Mouse (Mus musculus) frontal cortex, adult (tissue): Measurements from ENCODE around the gene Adal.
A peak's percentile ranks its signal among the peaks of the same experiment; 100 is the strongest.
"Not testable (repeated sequence)": the region's sequence is repeated elsewhere in the genome, so short reads cannot be mapped to it uniquely, and the experiment has no call there.

Experiments
- ATAC-seq: cut with Nextera tagmentation; 2 replicates; pipeline ENCODE4 v1.9.2; 2017; ENCODE audit warnings: mild to moderate bottlenecking, moderate library complexity, mixed read lengths; ENCODE audit not compliant: low TSS enrichment

Gene Adal

DNA sequence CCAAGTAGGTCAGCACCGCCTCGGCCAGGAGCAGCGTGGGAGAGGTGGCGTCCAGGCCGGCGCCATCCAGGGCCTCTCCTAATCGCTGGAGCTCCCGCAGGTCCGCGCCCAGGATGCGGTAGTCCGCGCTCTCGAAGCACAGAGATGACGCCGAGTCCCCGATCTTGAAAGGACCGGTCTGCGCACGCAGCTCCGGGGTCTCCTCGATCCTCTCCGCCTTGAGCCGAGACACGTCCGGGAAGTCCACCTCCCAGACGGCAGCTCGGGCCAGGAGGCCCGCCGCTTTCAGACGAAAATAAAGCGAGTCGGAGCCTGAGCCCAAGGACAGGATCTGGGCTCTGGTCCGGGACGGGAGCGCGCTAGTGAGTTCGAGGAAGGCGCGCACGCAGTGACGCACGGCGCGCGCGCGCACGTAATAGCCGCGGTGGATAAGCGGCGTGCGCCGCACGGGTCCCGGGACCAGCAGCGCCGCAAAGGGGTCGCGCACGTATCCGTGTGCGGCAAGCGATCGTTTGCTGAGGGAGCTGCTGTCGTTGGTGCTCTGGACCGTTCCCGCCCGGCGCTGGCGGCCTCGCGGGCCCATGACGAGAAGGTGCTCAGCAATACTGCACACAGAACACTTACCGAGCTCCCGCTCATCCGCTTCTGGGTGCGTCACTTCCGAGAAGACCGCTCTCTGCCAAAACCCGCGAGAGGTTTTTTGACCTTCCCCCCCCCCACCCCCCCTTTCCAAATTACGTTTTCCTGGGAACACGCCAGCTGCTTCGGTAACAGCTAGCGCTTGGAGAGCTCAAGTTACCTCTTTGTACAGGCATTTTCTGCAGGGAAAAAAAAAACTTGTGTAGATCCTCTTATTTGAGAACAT is at the start of gene Adal, which contains the start of gene Lcmt2:
Gene Adal (plus strand): TSS at position 411 of the 865 bp plus-strand sequence.
Gene Lcmt2 (minus strand): TSS at position 636 of the 865 bp plus-strand sequence.
- peak; percentile 91 for ATAC-seq

DNA sequence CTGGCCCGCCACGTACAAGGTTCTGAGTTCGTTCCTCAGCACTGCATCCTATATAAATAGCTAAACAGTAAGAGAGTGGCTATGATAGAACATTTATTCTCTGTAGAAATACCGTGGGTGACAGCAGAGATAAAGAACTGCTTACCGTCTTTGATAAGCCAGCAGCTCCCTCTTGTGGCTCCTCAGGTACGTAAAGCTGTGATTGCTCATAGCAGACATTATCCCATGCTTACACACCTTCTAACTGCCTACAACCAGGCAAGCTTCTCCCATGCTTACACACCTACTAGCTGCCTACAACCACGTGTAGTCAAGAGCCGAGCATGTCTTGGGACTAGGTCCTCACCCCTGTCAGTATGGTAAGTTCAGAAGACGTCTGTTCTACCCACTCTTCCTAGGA is 38.2 kb upstream of the Adal start:
- peak; percentile 96 for ATAC-seq

DNA sequence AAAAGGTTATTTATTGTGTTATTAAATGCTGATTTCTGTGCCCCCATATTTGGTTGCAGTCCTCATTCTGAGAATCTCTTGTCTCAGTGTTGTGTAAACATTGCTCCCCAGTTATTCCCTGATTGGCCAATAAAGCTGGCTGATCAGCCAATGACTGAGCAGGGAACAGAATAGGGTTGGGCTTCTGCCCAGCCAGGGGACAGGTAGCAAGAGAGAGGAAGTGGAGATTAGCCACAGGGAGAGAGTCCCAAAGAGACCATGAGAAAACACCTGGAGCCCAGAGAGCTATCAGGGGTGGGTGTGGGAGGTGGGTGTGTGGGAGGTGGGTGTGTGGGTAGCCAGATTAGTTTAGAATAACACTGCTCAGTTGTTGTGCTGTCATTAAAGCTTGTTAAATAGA is 34.3 kb upstream of the Adal start:
- no peak for ATAC-seq

DNA sequence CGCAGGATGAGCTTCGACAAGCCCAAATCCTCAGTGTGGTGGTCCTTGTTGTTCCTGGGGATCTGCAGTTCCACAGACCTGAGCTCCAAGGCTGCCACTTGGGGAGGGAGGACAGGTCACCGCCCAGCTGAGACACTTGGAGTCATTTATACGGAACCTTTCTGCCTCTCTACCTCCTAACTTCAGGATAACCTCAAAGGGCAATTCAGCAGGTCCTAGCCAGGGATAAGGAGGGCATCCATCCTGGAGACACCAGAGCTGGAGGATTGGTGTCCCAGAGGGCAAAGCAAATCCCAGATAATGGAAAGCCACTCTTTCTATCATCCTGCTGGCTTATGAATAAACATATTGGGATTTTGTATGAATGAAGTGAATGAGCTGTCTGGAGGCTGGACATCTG is 30.5 kb upstream of the Adal start, which contains the start of gene Tgm7:
Gene Tgm7 (minus strand): TSS at position 101 of the 400 bp plus-strand sequence.
- ATAC-seq: no peak

DNA sequence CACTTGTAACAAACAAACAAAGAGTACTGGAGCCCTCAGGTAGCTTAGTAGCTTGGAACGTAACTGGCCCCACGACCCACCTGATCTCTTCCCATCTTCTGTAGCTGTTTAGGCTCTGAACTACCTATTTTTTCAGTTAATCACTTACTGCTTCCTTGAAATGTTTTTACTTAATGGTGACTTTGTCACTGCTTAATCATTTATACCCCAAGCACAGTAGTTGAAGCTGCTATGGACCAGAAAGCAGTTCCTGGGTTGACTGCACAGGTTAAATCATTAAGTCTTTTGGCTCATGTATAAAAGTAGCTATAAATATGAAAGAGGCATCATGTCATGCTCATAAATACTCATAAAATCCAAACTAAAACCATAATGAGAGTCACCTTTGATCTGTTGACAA is 24.8 kb upstream of the Adal start:
- no peak for ATAC-seq

DNA sequence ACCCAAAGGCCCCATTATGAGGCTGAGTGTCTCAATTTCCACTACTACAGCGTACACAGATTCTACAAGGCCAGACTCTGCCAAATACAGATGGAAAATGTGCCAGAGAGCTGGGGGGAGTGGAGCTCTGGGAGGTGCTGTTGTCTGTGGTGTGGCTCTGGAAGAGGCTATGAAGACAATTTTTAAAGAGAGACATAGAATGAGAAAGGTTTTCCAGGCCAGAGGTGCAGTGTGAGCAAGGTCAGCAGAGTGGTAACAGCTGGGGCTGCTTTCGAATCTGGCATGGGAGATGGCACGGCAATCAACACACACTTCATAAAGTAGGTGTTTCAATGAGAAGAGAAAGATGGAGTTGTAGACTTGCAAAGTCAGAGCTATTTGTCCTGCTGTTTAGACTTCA is 21.0 kb upstream of the Adal start:
- no peak for ATAC-seq

DNA sequence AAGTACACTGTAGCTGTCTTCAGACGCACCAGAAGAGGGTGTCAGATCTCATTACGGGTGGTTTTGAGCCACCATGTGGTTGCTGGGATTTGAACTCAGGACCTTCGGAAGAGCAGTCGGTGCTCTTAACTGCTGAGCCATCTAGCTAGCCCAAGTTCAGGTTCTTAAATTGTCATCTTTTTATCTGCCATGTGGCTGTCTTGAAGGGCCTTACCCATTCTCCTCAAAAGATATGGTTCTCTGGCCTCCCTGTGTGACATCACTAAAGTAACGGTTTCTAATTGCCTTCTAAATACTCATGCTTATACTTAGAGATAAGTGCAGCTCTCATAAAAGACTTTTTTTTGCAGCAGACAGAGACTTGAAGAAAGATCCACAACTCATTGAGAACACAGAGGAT is 13.9 kb upstream of the Adal start:
- not testable (repeated sequence) for ATAC-seq

DNA sequence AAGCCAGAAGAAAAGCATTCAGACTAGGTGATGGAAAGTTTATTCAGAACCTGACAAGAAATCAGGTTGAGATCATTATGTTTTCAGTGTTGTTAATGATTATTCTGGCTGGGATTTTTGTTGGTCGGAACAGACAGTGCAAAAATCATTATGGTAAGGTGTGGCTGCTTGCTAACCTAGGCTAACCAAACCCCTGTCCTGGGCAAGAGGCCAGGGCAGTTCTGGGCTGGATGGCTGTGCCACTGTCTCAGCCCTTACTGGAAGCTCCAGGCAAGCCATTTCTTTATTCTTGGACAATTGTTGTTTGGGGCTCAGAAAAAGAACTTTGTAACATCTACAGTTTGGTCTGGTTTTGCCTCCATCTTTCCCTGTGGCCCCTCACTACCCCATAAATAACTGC is 12.7 kb upstream of the Adal start:
- ATAC-seq: no peak

DNA sequence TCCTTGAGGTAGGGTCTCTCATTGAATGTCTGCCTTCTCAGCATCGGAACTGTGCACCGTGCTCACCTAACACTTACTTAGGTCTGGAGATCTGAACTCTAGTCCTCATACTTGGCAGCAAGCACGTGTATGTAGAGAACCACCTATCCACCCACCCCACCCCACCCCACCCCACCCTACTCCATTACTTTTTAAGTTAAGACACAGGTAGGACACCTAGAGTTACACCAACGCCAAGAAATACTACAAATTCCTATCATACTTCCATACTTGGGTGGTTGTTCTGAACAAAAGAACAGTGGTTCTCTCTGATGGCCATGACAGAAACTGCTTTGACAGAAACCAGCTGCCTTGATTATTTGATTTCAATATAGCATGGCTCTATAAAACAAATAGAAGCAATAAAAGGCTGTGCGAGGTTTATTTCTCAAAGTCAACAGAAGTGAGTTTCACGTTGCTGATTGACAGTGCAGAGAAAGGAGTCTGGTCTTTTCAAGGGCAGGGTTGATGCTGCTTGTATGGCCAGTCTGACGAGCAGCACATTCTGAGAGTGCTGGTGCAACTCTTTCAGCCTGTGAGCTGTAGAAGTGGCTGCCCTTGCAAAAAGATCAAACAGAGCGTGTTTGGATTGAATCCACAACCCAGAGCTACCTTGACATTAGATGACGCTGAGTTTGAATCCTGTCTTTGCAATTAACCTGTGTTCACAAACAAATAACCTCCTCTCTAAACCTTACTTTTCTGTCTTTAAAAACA is 11.2 kb upstream of the Adal start:
- ATAC-seq: no peak

DNA sequence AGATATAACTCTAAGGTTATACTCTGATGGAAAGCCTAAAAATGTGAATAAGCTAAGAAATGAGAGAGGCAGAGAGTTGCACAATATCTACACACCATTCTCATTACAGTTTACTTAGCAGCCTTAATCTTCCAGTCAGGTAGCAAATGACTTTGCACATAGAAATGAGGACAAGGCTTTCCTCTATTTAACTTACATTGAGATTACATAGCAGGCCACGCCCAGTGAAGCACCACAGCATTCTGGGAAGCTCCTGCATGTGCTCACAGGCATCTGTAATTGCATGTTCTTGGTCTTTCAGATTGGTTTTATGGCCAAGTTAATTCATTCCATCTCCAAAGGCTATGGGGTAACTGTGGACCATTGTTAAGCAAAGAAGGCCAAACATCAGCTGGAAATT is 7.4 kb upstream of the Adal start:
- ATAC-seq: no peak

DNA sequence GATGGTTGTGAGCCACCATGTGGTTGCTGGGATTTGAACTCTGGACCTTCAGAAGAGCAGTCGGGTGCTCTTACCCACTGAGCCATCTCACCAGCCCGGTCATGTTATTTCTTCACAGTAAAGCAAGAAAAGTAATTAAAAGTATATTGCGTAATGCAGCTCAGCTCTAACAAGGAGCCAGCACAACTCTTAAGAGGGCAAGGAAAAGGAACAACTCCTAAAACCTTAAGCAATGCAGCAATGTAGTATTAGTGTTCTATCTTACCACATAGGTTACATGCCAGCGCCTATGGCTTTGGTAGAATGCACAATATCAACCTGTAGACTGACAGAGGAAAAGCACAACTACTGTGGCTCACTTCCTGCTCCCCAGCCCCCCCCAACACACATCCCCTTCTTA is 2.9 kb upstream of the Adal start:
- no peak for ATAC-seq

DNA sequence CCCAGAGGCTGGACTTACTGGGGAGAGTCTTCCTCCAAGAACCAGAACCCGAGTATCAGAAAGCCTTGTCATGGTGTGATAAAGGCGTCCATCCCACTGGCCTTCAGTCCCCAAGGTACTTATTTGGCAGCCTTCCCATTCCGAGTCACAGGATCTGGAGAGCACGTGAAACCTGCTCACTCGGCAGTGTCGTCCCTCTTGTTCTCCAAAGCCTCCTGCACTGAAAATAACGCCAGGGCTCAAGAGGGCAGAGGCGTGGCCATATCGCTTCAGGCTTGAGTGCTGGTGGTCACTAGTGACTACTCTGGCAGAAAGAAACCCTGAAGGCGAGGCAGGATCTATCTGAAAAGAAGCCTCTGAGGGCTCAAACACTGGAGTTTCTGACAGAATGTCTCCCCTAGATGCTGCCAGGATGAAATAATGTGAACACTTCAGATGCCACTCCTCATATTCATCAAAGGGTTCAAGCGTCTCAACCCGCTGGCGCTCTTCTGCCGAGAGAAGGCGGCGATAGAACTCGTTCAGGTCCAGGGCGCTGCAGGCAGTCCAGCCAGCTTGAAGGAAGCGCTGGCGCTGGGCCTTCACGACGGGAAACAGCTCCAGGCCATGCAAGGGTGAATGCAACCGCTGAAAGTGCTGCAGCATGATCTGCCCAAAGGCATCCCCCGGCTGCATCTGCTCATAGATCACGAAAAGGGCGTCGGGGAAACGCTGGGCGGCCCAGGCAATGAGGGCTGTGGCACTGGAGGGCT is 786 bp upstream of the Adal start:
- ATAC-seq: peak; percentile 24

DNA sequence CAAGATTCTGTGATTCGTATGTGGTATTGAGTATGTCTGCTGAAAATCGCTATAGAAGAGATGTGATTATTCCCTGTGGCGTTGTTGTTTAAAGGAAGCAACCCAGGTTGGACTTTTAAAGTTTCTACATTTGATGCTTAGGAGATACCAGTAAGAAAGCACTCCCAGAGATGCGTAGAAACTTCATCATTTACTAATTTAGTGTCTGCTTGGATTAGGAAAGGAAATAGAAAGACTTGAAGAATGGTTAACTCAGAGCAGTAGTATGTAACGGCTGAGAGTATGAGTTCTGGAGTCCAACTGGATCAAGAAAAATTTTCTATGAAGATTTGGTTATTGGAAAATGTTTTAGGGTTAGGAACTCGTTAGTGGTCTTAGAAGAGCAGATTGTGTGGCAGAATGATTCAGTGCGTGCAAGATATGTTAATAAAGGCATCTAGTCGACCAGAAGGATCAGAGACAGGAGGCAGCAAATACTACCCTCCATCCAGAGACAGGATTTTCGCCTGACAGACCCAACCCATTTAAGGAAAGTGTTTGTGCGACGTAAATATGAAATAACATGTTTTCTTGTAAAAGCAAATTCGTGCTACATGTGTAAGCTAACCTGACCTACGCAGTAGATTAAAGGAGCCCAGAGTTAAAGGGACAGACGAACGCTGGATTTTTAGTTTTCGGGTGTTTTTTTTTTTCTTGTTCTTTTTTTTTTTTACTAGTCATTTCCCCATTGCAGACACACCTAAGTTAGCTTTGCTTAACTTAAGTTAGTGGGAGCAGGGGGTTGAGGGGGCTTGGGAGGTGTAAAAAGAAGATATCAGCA is 1.2 kb downstream of the Adal start:
- no peak for ATAC-seq

DNA sequence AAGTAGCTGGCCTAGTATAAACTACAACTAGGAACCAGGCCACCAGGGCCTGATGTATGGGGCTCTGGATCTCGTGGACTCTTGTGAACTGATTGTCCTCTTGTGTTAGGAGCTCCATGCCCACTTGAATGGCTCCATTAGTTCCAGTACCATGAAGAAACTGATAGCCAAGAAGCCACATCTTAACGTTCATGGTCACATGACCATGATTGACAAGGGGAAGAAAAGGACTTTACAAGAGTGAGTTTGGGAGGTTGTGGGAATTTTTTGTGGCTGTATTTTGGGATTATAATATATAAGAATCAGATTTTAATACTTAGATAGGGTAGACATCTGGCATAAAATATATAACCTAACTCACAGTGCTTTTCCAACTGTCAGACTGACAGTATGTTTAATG is 2.2 kb downstream of the Adal start:
- ATAC-seq: no peak

DNA sequence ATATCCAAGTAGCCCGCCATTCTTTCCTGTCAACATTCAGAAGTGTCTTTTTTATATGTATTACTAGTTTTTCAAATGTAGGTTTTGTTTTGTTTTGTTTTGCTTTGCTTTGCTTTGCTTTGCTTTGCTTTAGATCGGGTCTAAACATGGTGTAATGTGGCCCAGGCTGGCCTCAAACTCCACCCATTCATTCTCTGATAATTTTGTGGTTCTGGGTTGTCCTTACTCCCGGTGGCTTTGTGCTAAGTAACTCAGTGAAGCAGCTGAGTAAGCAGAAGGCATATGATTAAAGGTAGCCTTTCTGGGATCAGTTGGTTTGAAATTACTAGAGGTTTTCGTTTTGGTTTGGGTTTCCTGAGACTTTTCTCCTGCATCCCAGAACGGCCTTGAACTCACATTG is 9.5 kb downstream of the Adal start:
- no peak for ATAC-seq

DNA sequence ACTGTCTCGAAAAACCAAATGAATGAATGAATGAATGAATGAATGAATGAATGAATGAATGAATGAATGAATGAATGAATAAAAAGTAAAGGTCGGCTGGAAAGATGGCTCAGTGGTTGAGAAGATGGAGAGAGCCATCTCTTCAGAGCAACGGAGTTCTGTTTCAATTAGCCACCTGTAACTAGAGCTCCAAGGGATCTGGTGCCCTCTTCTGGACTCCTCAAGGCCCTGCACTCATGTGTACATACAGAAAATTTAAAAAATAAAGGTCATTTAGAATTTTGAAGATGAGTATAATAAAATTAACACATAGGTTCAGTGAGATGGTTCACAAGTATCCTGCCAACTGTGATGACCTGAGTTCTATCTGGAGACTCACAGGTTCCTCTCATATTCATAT is 12.9 kb downstream of the Adal start:
- ATAC-seq: no peak

DNA sequence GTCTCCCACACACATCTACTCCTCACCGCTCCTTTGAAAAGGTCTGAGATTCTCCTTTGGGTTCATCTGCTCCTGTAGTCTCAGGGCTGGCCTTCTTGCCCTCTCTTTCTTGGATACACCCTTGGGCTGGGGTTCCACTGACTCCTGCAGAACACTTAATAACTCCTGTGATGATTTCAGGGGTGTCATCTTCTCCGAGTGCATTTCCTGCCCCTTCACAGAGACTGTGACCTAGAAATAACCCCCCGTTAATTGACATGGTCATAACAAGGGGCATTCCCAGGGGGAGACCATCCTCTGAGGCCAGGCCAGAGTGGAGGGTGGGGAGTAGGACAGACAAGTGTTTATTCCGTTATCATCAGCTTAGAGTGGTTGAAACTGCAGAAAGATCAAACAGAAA is 28.9 kb downstream of the Adal start:
- no peak for ATAC-seq

DNA sequence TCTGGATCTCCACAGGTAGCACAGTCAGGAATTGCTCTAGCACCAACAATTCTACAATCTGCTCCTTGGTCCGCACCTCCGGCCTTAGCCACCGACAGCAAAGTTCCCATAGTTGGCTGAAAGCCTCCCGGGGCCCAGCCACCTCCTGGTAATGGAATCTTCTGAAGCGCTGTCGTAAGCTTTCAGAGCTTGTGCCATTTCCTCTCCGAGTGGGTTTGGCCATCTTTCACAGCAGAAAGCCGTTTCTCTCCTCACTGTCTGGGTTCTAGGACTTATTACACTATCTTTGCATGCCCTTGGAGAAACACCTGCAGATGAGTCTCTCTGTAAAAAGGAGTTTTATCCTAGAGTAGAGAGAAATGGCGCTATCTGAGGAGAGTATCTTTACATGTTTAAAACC is 29.7 kb downstream of the Adal start:
- no peak for ATAC-seq

DNA sequence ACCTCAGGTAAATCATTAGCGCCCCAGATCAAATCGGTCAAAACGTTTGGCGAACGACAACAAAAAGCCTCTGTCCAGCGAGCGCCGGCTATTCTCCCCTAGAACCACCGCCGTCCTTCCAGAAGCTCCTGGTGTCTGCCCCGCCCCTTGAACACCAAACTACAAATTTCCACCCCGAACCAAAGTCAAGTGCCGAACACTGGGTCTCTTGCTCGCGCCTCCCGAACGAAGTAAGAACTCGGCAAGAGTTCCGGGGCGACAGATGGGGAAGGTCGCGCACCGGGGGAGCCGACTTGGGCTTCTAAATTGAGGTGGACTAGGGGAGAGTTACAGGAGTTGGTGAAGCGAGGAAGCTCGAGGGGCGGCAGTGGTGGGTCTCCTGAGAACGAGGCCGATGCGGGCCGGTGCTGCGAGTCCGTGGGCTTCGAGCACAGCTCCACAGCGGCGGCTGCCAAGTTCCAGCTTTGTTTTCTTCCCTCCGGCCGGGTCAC is 30.3 kb downstream of the Adal start, which contains the start of gene Tubgcp4:
Gene Tubgcp4 (plus strand): TSS at position 174 of the 491 bp plus-strand sequence.
- 0 out of 2 replicates have a peak, but pooled peaks have one; percentile 21 for ATAC-seq

DNA sequence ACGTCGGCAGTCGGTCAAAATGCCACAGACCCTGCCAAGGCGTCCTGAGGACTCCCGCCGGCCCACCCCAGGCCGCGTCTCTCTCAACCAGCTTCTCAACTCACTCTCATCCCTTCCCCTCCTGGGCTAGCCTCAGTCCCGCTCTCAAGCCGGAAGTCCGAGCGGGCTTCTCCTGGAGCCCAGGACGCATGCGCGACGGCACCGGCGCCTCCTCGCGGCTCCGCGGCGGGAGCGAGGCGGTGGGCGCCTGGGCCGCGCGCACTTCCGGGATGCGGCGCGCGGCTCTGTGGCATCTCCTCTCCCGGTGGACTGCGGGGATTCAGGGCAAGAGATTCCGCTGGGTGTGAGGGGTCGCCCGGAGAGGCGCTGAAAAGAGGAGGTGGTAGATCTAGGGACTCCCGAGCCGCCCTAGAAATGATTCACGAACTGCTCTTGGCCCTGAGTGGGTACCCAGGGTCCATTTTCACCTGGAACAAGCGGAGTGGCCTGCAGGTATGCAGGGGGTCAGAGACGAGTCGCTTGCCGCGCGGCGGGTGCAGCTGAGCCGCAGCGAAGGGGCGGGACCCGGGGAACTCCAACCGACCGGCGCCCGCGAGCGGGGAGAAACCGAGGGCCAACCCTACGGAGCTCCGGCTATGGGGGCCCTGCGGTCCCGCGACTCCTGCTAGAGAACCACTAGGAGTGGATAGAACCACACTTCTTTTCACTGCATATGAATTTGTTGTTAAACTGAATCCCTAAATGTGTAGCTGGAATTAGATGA is 30.9 kb downstream of the Adal start, which contains the start of gene Zscan29:
Gene Zscan29 (minus strand): TSS at position 146 of the 763 bp plus-strand sequence.
- ATAC-seq: peak; percentile 94
